Mouse (Mus musculus) liver, embryonic 16.5 days (tissue): ENCODE results near the gene Cul4a. TPM values are rescaled to one million over a fixed set of nuclear protein-coding genes. Genes with fewer than 3 reads are reported as not detected.
A peak's percentile ranks its signal among the peaks of the same experiment; 100 is the strongest.

Source experiments
- ATAC-seq: fragments of 200-750 bp; cut with Nextera tagmentation; 2 replicates; pipeline ENCODE4 v1.8.0; 2017; ENCODE audit warnings: low read depth, mild to moderate bottlenecking, moderate number of reproducible peaks, moderate library complexity
- H3K27ac ChIP-seq: fragments of 300-500 bp; sonication (generic); 2 replicates; pipeline ENCODE4 v1.5.1; 2014; ENCODE audit warnings: mild to moderate bottlenecking, low read length
- H3K27me3 ChIP-seq: fragments of 300-500 bp; sonication (generic); 2 replicates; pipeline ENCODE4 v1.6.1; 2014; ENCODE audit warnings: low read depth, low read length, mixed read lengths; ENCODE audit not compliant: control insufficient read depth, insufficient read depth
- H3K36me3 ChIP-seq: fragments of 300-500 bp; sonication (generic); 2 replicates; pipeline ENCODE4 v1.6.1; 2014; ENCODE audit warnings: mild to moderate bottlenecking; ENCODE audit not compliant: control insufficient read depth, insufficient read depth
- H3K4me1 ChIP-seq: fragments of 300-500 bp; sonication (generic); 2 replicates; pipeline ENCODE4 v1.6.1; 2014; ENCODE audit warnings: low read depth, low read length, mixed read lengths; ENCODE audit not compliant: control insufficient read depth
- H3K4me2 ChIP-seq: fragments of 300-500 bp; sonication (generic); 2 replicates; pipeline ENCODE4 v1.6.1; 2014; ENCODE audit warnings: low read depth, low read length, mixed read lengths
- H3K4me3 ChIP-seq: fragments of 300-500 bp; sonication (generic); 2 replicates; pipeline ENCODE4 v1.5.1; 2014; ENCODE audit warnings: low read depth, mild to moderate bottlenecking, low read length
- H3K9ac ChIP-seq: fragments of 300-500 bp; sonication (generic); 2 replicates; pipeline ENCODE4 v1.6.1; 2014; ENCODE audit warnings: low read depth, low read length
- H3K9me3 ChIP-seq: fragments of 300-500 bp; sonication (generic); replicated peaks from 2 replicates; pipeline ENCODE4 v1.6.1; 2016; ENCODE audit warnings: low read length; ENCODE audit not compliant: control insufficient read depth
- WGBS: fragments of 180-500 bp; shearing (Covaris S2); extraction: QIAGEN DNeasy Blood & Tissue Kit; methylation state at CpG from one replicate; pipeline ENCODE4 v1.1.7; 2014; ENCODE audit not compliant: insufficient replicate concordance; 5-methylcytosine and 5-hydroxymethylcytosine counted together
- microRNA counts: library from miRNA; unstranded; fragments of <30 nt; microRNA quantifications from one replicate; lab custom pipeline; 2016
- microRNA-seq: library from miRNA; unstranded; fragments of <30 nt; microRNA quantifications from one replicate; pipeline ENCODE4, GENCODE M21; 2016
- polyA plus RNA-seq: library from polyadenylated mRNA; unstranded; fragments of >200 nt; fragmentation: Nextera tagmentation; extraction: Ambion mirVana; gene quantifications from 2 replicates; pipeline ENCODE4 v1.2.1, GENCODE M21; 2015

Cul4a gene
- polyA plus RNA-seq, 1 experiment from 2014 or later = 72.1 TPM

GRCm38 (mm10) chr8:13190235-13190634, 84.8 kb downstream of the Cul4a start:
- Histone ChIP-seq H3K9ac (no peak overlapping the region), H3K4me1 (no peaks in the 10 kb centered on the region), H3K4me3 (no peak overlapping the region), H3K4me2 (no peak overlapping the region), H3K27ac (no peak overlapping the region), H3K36me3 (no peaks in the 10 kb centered on the region), H3K9me3 (no peaks in the 10 kb centered on the region), H3K27me3 (no peaks in the 10 kb centered on the region)
- no peak for ATAC-seq
- WGBS = 84% methylated on average over 8 of the region's 8 CpGs

DNA sequence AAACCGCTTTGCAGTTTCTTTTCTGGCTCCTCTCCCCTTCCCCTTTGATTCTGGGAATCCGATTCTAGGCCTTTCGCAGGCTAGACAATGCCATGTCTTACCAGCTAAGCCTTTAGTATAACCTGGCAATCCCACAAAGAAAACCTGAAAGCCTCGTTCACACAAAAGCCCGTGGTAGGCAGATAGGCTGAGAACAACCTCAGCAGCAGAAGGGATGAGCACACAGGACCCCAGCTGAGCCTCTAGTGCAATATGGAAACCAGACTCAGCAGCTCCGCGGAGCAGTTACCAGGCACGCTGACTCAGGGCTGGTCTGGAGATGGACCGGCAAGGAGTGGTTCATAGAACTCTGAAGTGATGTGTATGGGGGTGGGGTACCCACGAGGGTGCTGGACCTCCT, 89.4 kb downstream of the Cul4a start:
- Histone ChIP-seq H3K9me3 (no peaks in the 10 kb centered on the region), H3K9ac (no peak overlapping the region), H3K27me3 (0 out of 2 replicates have a peak, but pooled peaks cover 2% of the 10 kb centered on the region), H3K4me3 (no peak overlapping the region), H3K27ac (no peak overlapping the region), H3K4me2 (no peak overlapping the region), H3K4me1 (peaks cover 8% of the 10 kb centered on the region), H3K36me3 (no peaks in the 10 kb centered on the region)
- no peak for ATAC-seq
- 60% methylated on average over 10 of the region's 10 CpGs for WGBS

GRCm38 (mm10) chr8:13197493-13197892, 92.1 kb downstream of the Cul4a start:
- no peak for ATAC-seq
- H3K9me3 ChIP-seq = no peaks in the 10 kb centered on the region
- H3K4me2 ChIP-seq = no peak overlapping the region
- 79% methylated on average over 5 of the region's 5 CpGs for WGBS
- H3K9ac ChIP-seq = no peak overlapping the region
- no peak overlapping the region for H3K27ac ChIP-seq
- H3K27me3 ChIP-seq = peaks cover 3% of the 10 kb centered on the region; the same call in 1 of the 2 replicates
- no peaks in the 10 kb centered on the region for H3K36me3 ChIP-seq
- peaks cover 12% of the 10 kb centered on the region for H3K4me1 ChIP-seq
- no peak overlapping the region for H3K4me3 ChIP-seq

MicroRNAs within 50 kb of the gene (microRNA counts, 519-probe panel; counts per million panel counts)
- microRNA mmu-miR-1968 (lab: Ali Mortazavi, UCI) = 2,220 counts per million, percentile 40 among the panel's probes with 10 or more counts

Small RNA genes lying within 50 kb of the gene (microRNA-seq; reads per million reads assigned to microRNA genes)
- gene Mir1968 (29.0 reads per million, percentile 41 among the genes with 10 or more reads in this experiment), gene Mir7065 (not detected)

Other genes with a start within 250 kb of the Cul4a start
- gene Mcf2l, start 231.8 kb upstream of the Cul4a start, polyA plus RNA-seq = 0.74 and 1.3 TPM in 2 replicates
- 10.9 and 11.0 TPM in 2 replicates for gene F7, start 79.6 kb upstream of the Cul4a start, polyA plus RNA-seq
- 179 and 195 TPM in 2 replicates for gene F10, start 68.3 kb upstream of the Cul4a start, polyA plus RNA-seq
- gene Proz, start 44.7 kb upstream of the Cul4a start, polyA plus RNA-seq = 46.0 and 53.4 TPM in 2 replicates
- gene Pcid2, start 162 bp upstream of the Cul4a start, polyA plus RNA-seq = 13.1 and 14.3 TPM in 2 replicates
- 181 and 197 TPM in 2 replicates for gene Lamp1, start 53.5 kb downstream of the Cul4a start, polyA plus RNA-seq
- 6.8 and 8.8 TPM in 2 replicates for gene Grtp1, start 95.0 kb downstream of the Cul4a start, polyA plus RNA-seq
- gene Adprhl1, start 148.5 kb downstream of the Cul4a start, polyA plus RNA-seq = 0.34 and 0.77 TPM in 2 replicates
- gene Dcun1d2, start 182.5 kb downstream of the Cul4a start, polyA plus RNA-seq = 6.9 and 7.1 TPM in 2 replicates
- 5.0 and 6.0 TPM in 2 replicates for gene Tmco3, start 182.6 kb downstream of the Cul4a start, polyA plus RNA-seq
- 65.6 and 74.1 TPM in 2 replicates for gene Tfdp1, start 233.1 kb downstream of the Cul4a start, polyA plus RNA-seq